Mouse (Mus musculus) CH12.LX (cell line): Measurements from ENCODE around the gene Fam89a. TPM values are rescaled to one million over a fixed set of nuclear protein-coding genes. Genes with fewer than 3 reads are reported as not detected.
A peak's percentile ranks its signal among the peaks of the same experiment; 100 is the strongest.

ENCODE experiments used
- DNase-seq: peaks from one replicate; pipeline ENCODE4 v3.0.0-alpha.2; 2013; ENCODE audit errors: extremely low read depth
- H3K27ac ChIP-seq: 2 replicates; pipeline ENCODE4 v1.5.1; 2012; ENCODE audit warnings: low read depth, mild to moderate bottlenecking, control low read depth, moderate library complexity; ENCODE audit not compliant: insufficient read depth
- H3K27me3 ChIP-seq: replicated peaks from 2 replicates; pipeline ENCODE3; 2012; ENCODE audit warnings: inconsistent platforms
- H3K36me3 ChIP-seq, 2 experiments: replicated peaks in 1 of 2; 2 replicates each; pipeline versions ENCODE3 to v1.6.1; 2012; ENCODE audit warnings: inconsistent platforms in 1 of 2, low read length in 1 of 2, mild to moderate bottlenecking in 1 of 2, mixed read lengths in 1 of 2, moderate library complexity in 1 of 2; ENCODE audit not compliant: control insufficient read depth in 1 of 2, insufficient read depth in 1 of 2
- H3K4me1 ChIP-seq, 2 experiments: 2 replicates each; pipeline ENCODE4 v1.6.1; 2012; ENCODE audit warnings: inconsistent platforms in 1 of 2, moderate library complexity in 1 of 2; ENCODE audit not compliant: insufficient read depth in 2 of 2, control insufficient read depth in 1 of 2
- H3K4me2 ChIP-seq: 2 replicates; pipeline ENCODE4 v1.6.1; 2012; ENCODE audit warnings: low read depth, mild to moderate bottlenecking, control low read depth; ENCODE audit not compliant: poor library complexity, insufficient read depth, severe bottlenecking
- H3K4me3 ChIP-seq, 3 experiments: fragments of 150-350 bp in 1 of 3; sonication (generic) in 1 of 3; replicated peaks in 1 of 3; 2 replicates each; pipeline versions ENCODE3 to v1.5.1; 2011 to 2012; ENCODE audit warnings: low read depth in 2 of 3, low read length in 2 of 3, mild to moderate bottlenecking in 2 of 3, moderate library complexity in 2 of 3, control low read depth in 1 of 3, improper control_type of control experiment in 1 of 3, inconsistent platforms in 1 of 3, mixed read lengths in 1 of 3; ENCODE audit not compliant: poor library complexity in 1 of 3
- H3K79me2 ChIP-seq: replicated peaks from 2 replicates; pipeline ENCODE4 v1.6.1; 2012; ENCODE audit warnings: mild to moderate bottlenecking, moderate library complexity; ENCODE audit not compliant: control insufficient read depth, poor library complexity, insufficient read depth, severe bottlenecking; ENCODE audit errors: extremely low read depth
- H3K9ac ChIP-seq: 2 replicates; pipeline ENCODE4 v1.6.1; 2012; ENCODE audit warnings: low read depth, mild to moderate bottlenecking, control low read depth, moderate library complexity; ENCODE audit not compliant: insufficient read depth
- H3K9me3 ChIP-seq: replicated peaks from 2 replicates; pipeline ENCODE3; 2012; ENCODE audit warnings: low read length, inconsistent platforms, mixed read lengths
- BHLHE40 ChIP-seq: IDR thresholded peaks from 2 replicates; pipeline ENCODE4 v1.6.1; 2011; ENCODE audit warnings: mild to moderate bottlenecking, low read depth, low read length, improper control_type of control experiment
- ELF1 ChIP-seq: IDR thresholded peaks from 2 replicates; pipeline ENCODE4 v1.6.1; 2014; ENCODE audit warnings: low read depth, mild to moderate bottlenecking, inconsistent platforms, low read length, improper control_type of control experiment
- ETS1 ChIP-seq: conservative IDR thresholded peaks from 2 replicates; pipeline ENCODE4 v1.6.1; 2012; ENCODE audit warnings: low read depth, mild to moderate bottlenecking, inconsistent platforms, low read length, improper control_type of control experiment, moderate library complexity
- IRF4 ChIP-seq: IDR thresholded peaks from 2 replicates; pipeline ENCODE4 v1.6.1; 2014; ENCODE audit warnings: low read depth, mild to moderate bottlenecking, inconsistent platforms, low read length, improper control_type of control experiment
- JUND ChIP-seq: conservative IDR thresholded peaks from 2 replicates; pipeline ENCODE4 v1.6.1; 2011; ENCODE audit warnings: low read depth, low read length, improper control_type of control experiment
- MAX ChIP-seq: IDR thresholded peaks from 2 replicates; pipeline ENCODE4 v1.6.1; 2011; ENCODE audit warnings: low read length, improper control_type of control experiment
- MAZ ChIP-seq: IDR thresholded peaks from 2 replicates; pipeline ENCODE4 v1.6.1; 2012; ENCODE audit warnings: low read depth, mild to moderate bottlenecking, inconsistent platforms, low read length, improper control_type of control experiment, moderate library complexity
- MYC ChIP-seq: IDR thresholded peaks from 2 replicates; pipeline ENCODE4 v1.6.1; 2011; ENCODE audit warnings: low read depth, mild to moderate bottlenecking, improper control_type of control experiment, low read length
- NELFE ChIP-seq: IDR thresholded peaks from 2 replicates; pipeline ENCODE4 v1.6.1; 2011; ENCODE audit warnings: low read depth, low read length, improper control_type of control experiment
- PAX5 ChIP-seq: IDR thresholded peaks from 2 replicates; pipeline ENCODE4 v1.6.1; 2012; ENCODE audit warnings: low read length, inconsistent platforms, mixed read lengths
- POLR2A ChIP-seq: IDR thresholded peaks from 2 replicates; pipeline ENCODE4 v1.6.1; 2011; ENCODE audit warnings: low read depth, mild to moderate bottlenecking, improper control_type of control experiment, low read length
- SIN3A ChIP-seq: IDR thresholded peaks from 2 replicates; pipeline ENCODE4 v1.6.1; 2012; ENCODE audit warnings: low read length, improper control_type of control experiment, inconsistent platforms
- SMC3 ChIP-seq: IDR thresholded peaks from 2 replicates; pipeline ENCODE4 v1.6.1; 2011; ENCODE audit warnings: low read depth, low read length, improper control_type of control experiment
- TBP ChIP-seq: conservative IDR thresholded peaks from 2 replicates; pipeline ENCODE4 v1.6.1; 2011; ENCODE audit warnings: low read depth, low read length, improper control_type of control experiment
- TCF12 ChIP-seq: IDR thresholded peaks from 2 replicates; pipeline ENCODE4 v1.6.1; 2014; ENCODE audit warnings: low read depth, mild to moderate bottlenecking, inconsistent platforms, low read length, improper control_type of control experiment
- ZKSCAN1 ChIP-seq: IDR thresholded peaks from 2 replicates; pipeline ENCODE4 v1.6.1; 2012; ENCODE audit warnings: low read depth, inconsistent platforms, low read length, improper control_type of control experiment, borderline replicate concordance
- ZMIZ1 ChIP-seq: IDR thresholded peaks from 2 replicates; pipeline ENCODE4 v1.6.1; 2012; ENCODE audit warnings: low read depth, mild to moderate bottlenecking, inconsistent platforms, low read length, improper control_type of control experiment
- dilution Hi-C: fragments of 300-500 bp; cut with MboI; formaldehyde crosslinking; loops from 2 replicates; pipeline ENCODE4 v1.14.3; 2020; ENCODE audit warnings: low sequenced_read_pairs; ENCODE audit not compliant: extremely low pct_unique_long_range_greater_than_20kb, extremely low pct_ligation_motif_present
- in situ Hi-C: fragments of 300-500 bp; cut with MboI; formaldehyde crosslinking; loops from 3 replicates; pipeline ENCODE4 v1.14.3; 2019; ENCODE audit warnings: low sequenced_read_pairs, low pct_ligation_motif_present, low pct_unique_long_range_greater_than_20kb, mixed read lengths
- polyA plus RNA-seq: library from polyadenylated mRNA; unstranded; fragments of >175 nt; gene quantifications from 2 replicates; pipeline ENCODE4 v1.2.1, GENCODE M21; 2012; ENCODE audit warnings: low read depth; ENCODE audit not compliant: insufficient read length
- total RNA-seq, 2 experiments: library from RNA; depleted of rRNA; stranded (reverse); fragments of 300-350 nt in 1 of 2; fragments of >200 nt in 1 of 2; gene quantifications; 2 replicates each; pipeline ENCODE4 v1.2.3; 2012 to 2014

Gene Fam89a
- total and polyA plus RNA-seq, 3 experiments = 2.5 to 4.8 (median 3.7) TPM

DNA sequence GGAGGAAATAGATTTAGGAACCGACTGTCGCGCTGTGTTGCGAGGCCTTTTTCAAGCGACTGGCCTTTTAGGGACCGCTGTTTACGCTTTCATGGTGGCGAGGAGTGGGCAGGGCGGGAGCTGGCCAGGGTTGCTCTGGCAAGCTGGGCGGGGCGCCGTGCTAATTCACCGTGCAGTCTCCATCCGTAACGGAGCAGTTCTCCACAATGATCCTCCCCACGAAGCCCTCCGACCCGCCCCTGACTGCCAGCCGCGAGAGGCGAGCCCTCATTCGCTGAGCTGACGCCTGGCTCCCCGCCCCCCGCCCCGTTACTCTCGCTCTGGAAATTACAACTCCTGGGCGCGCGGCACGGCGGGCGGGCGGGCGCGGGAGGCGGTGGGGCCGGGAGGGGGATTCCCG, 41.1 kb upstream of the Fam89a start, which contains the start of gene Trim67:
TSS of gene Trim67 (plus strand) at position 385 of the 400 bp plus-strand sequence.
- dilution Hi-C loops (no loop called here), in situ Hi-C loops (no loop called here)
- Histone ChIP-seq H3K4me1 (peaks cover 7 to 20% of the 10 kb centered on the region in 2 experiments), H3K79me2 (no peaks in the 10 kb centered on the region), H3K27me3 (peaks cover 53% of the 10 kb centered on the region), H3K4me3 (peak within 1 kb of the TSS; percentile 28 to 65 (median 39)), H3K4me2 (peak within 1 kb of the TSS; percentile 77), H3K9me3 (peaks cover 17% of the 10 kb centered on the region), H3K27ac (peak within 1 kb of the TSS; percentile 38)
- DNase-seq = peak; percentile 66
- peak; percentile 12; the same call in 1 of the 2 replicates for TF ChIP-seq SIN3A
- no peak for TF ChIP-seq TBP
- no peak for TF ChIP-seq BHLHE40
- 0 out of 2 replicates have a peak, but pooled peaks have one; percentile 6 for TF ChIP-seq IRF4
- no peak for TF ChIP-seq PAX5
- no peak for TF ChIP-seq ZMIZ1
- peak; percentile 64 for TF ChIP-seq POLR2A
- no peak; the same call in 1 of the 2 replicates for TF ChIP-seq MAZ
- TF ChIP-seq MYC = no peak
- no peak for TF ChIP-seq NELFE
- no peak for TF ChIP-seq SMC3
- TF ChIP-seq JUND = no peak
- TF ChIP-seq, all 38 proteins: peak for 3
- H3K9ac ChIP-seq = peak within 1 kb of the TSS; percentile 11; the same call in 1 of the 2 replicates
- H3K36me3 ChIP-seq = no peaks in the 10 kb centered on the region

DNA sequence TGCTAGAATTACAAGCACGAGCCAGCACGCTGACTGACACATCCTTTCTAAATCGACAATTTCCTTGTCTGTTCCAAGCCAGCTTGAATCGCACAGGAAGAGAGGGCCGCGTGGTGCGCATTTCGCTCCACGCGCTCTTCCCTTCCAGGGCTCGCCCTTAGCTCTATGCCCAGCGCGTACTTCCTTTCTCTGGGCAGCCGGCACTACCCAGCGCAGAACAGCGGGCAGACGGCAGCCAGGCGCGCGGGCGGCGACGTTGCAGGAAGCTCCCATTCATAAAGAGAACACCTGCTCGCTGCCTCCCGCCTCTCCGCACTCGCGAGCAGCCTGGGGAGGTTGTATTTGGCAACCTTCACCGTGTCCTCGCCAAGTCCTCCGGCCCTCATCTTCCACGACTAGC, 40.6 kb upstream of the Fam89a start:
- peaks cover 53% of the 10 kb centered on the region for H3K27me3 ChIP-seq
- H3K27ac ChIP-seq = peak overlapping the region; percentile 38
- H3K36me3 ChIP-seq = no peaks in the 10 kb centered on the region
- peak overlapping the region; percentile 77 for H3K4me2 ChIP-seq
- TF ChIP-seq MAX = peak; percentile 61
- 0 out of 2 replicates have a peak, but pooled peaks have one; percentile 39 for TF ChIP-seq TCF12
- TF ChIP-seq MYC = peak; percentile 38; the same call in 1 of the 2 replicates
- TF ChIP-seq IRF4 = 0 out of 2 replicates have a peak, but pooled peaks have one; percentile 53
- peak; percentile 43; the same call in 1 of the 2 replicates for TF ChIP-seq ELF1
- TF ChIP-seq SMC3 = no peak
- no peak for TF ChIP-seq ZKSCAN1
- no peak for TF ChIP-seq ETS1
- TF ChIP-seq NELFE = no peak
- TF ChIP-seq, all 38 proteins: peak for 5
- peaks cover 7 to 20% of the 10 kb centered on the region in 2 experiments for H3K4me1 ChIP-seq
- dilution Hi-C loops = no loop called here
- in situ Hi-C loops = no loop called here
- peak overlapping the region in 2 of 3 experiments; percentile 39 to 65 for H3K4me3 ChIP-seq
- peak overlapping the region; percentile 11; the same call in 1 of the 2 replicates for H3K9ac ChIP-seq
- H3K9me3 ChIP-seq = peaks cover 17% of the 10 kb centered on the region
- no peaks in the 10 kb centered on the region for H3K79me2 ChIP-seq
- DNase-seq = peak; percentile 34
